Mouse (Mus musculus): ENCODE measurements around the gene Gm17304. TPM values are rescaled to one million over a fixed set of nuclear protein-coding genes. Genes with fewer than 3 reads are reported as not detected.

The Gm17304 gene
- total RNA-seq (2015) = not detected in 2 replicates
- not detected in 2 replicates for total RNA-seq (2017)

- no peak for ATAC-seq (ENCODE audit: poor library complexity, severe bottlenecking)
Measured at GRCm38 (mm10) chr5:106608798-106609197, at the start of gene Gm17304. TSS of gene Gm17304 (plus strand) at chr5:106609098.

GRCm38 (mm10) chr5:106560631-106561498, 48.0 kb upstream of the Gm17304 start:
- ATAC-seq (ENCODE audit: poor library complexity, severe bottlenecking) = no peak

GRCm38 (mm10) chr5:106561499-106561822, 47.4 kb upstream of the Gm17304 start:
- ATAC-seq (ENCODE audit: poor library complexity, severe bottlenecking) = no peak

- ATAC-seq (ENCODE audit: poor library complexity, severe bottlenecking) = no peak
Measured at GRCm38 (mm10) chr5:106566025-106566424, 42.9 kb upstream of the Gm17304 start.

GRCm38 (mm10) chr5:106573742-106574559, 34.9 kb upstream of the Gm17304 start:
- ATAC-seq (ENCODE audit: poor library complexity, severe bottlenecking) = peak; percentile 16; the same call in 1 of the 2 replicates

- peak; percentile 95 for ATAC-seq (ENCODE audit: poor library complexity, severe bottlenecking)
Measured at GRCm38 (mm10) chr5:106574560-106574946, 34.3 kb upstream of the Gm17304 start.

- ATAC-seq (ENCODE audit: poor library complexity, severe bottlenecking) = no peak
Measured at GRCm38 (mm10) chr5:106575098-106575497, 33.8 kb upstream of the Gm17304 start.

- ATAC-seq (ENCODE audit: poor library complexity, severe bottlenecking) = no peak
Measured at GRCm38 (mm10) chr5:106577237-106577888, 31.5 kb upstream of the Gm17304 start.

- no peak for ATAC-seq (ENCODE audit: poor library complexity, severe bottlenecking)
Measured at GRCm38 (mm10) chr5:106580943-106581342, 28.0 kb upstream of the Gm17304 start.

- no peak for ATAC-seq (ENCODE audit: poor library complexity, severe bottlenecking)
Measured at GRCm38 (mm10) chr5:106589006-106589405, 19.9 kb upstream of the Gm17304 start.

- no peak for ATAC-seq (ENCODE audit: poor library complexity, severe bottlenecking)
Measured at GRCm38 (mm10) chr5:106589670-106590069, 19.2 kb upstream of the Gm17304 start.

- ATAC-seq (ENCODE audit: poor library complexity, severe bottlenecking) = no peak
Measured at GRCm38 (mm10) chr5:106590686-106591085, 18.2 kb upstream of the Gm17304 start.

GRCm38 (mm10) chr5:106594388-106594787, 14.5 kb upstream of the Gm17304 start:
- no peak for ATAC-seq (ENCODE audit: poor library complexity, severe bottlenecking)

- ATAC-seq (ENCODE audit: poor library complexity, severe bottlenecking) = no peak
Measured at GRCm38 (mm10) chr5:106597472-106597871, 11.4 kb upstream of the Gm17304 start.

- ATAC-seq (ENCODE audit: poor library complexity, severe bottlenecking) = no peak
Measured at GRCm38 (mm10) chr5:106599482-106599881, 9.4 kb upstream of the Gm17304 start.

- no peak for ATAC-seq (ENCODE audit: poor library complexity, severe bottlenecking)
Measured at GRCm38 (mm10) chr5:106604381-106604780, 4.5 kb upstream of the Gm17304 start.

- no peak for ATAC-seq (ENCODE audit: poor library complexity, severe bottlenecking)
Measured at GRCm38 (mm10) chr5:106605096-106605495, 3.8 kb upstream of the Gm17304 start.

GRCm38 (mm10) chr5:106607081-106607480, 1.8 kb upstream of the Gm17304 start:
- ATAC-seq (ENCODE audit: poor library complexity, severe bottlenecking) = no peak

- no peak for ATAC-seq (ENCODE audit: poor library complexity, severe bottlenecking)
Measured at GRCm38 (mm10) chr5:106612151-106612550, 3.3 kb downstream of the Gm17304 start.

- no peak for ATAC-seq (ENCODE audit: poor library complexity, severe bottlenecking)
Measured at GRCm38 (mm10) chr5:106614570-106614969, 5.7 kb downstream of the Gm17304 start.

GRCm38 (mm10) chr5:106615006-106615405, 6.1 kb downstream of the Gm17304 start:
- ATAC-seq (ENCODE audit: poor library complexity, severe bottlenecking) = no peak
